Mouse (Mus musculus) activated CD4-positive, CD25-positive, alpha-beta regulatory T cell (primary cell): Measurements from ENCODE around the gene Emc1. TPM values are rescaled to one million over a fixed set of nuclear protein-coding genes. Genes with fewer than 3 reads are reported as not detected.

Experiments used
- polyA plus RNA-seq, 2 experiments: library from polyadenylated mRNA; unstranded; fragments of 100-300 nt; shearing (Covaris generic); gene quantifications; one replicate each; pipeline ENCODE4 v1.2.1; 2017

Gene Emc1
- 10 to 100 TPM; 25.6 to 33.7 TPM for polyA plus RNA-seq

GRCm38 (mm10) chr4:139351931-139352711 lies at the start of gene Emc1, which contains the start of the genes Mrto4 and Ubr4:
Gene Emc1, plus strand, starts transcription at chr4:139352587.
Gene Mrto4, minus strand, starts transcription at chr4:139352576.
Gene Ubr4, plus strand, starts transcription at chr4:139352609.

GRCm38 (mm10) chr4:139310171-139310898 lies 42.1 kb upstream of the Emc1 start, which contains the start of the genes Pqlc2 and Akr7a5:
Gene Pqlc2, minus strand, starts transcription at chr4:139310708.
Gene Akr7a5, plus strand, starts transcription at chr4:139310744.

Other genes starting within 250 kb of the Emc1 start
- 100 to 1,000 TPM; 452 to 469 TPM for gene Minos1, start 221.5 kb upstream of the Emc1 start, polyA plus RNA-seq
- gene Capzb, start 159.7 kb upstream of the Emc1 start, polyA plus RNA-seq = 100 to 1,000 TPM; 688 to 813 TPM
- 10 to 100 TPM; 11.2 to 11.9 TPM for gene Pqlc2, start 41.9 kb upstream of the Emc1 start, polyA plus RNA-seq
- 10 to 100 TPM; 19.2 to 21.8 TPM for gene Akr7a5, start 41.8 kb upstream of the Emc1 start, polyA plus RNA-seq
- gene Mrto4, start within 50 bp of the Emc1 start, polyA plus RNA-seq = 10 to 100 TPM; 69.0 to 94.3 TPM
- gene Ubr4, start within 50 bp of the Emc1 start, polyA plus RNA-seq = 10 to 100 TPM; 45.7 to 63.4 TPM
- gene Iffo2, start 178.0 kb downstream of the Emc1 start, polyA plus RNA-seq = 1 to 10 TPM; 4.4 TPM